Mouse (Mus musculus): ENCODE data around the gene Npr1. TPM values are rescaled to one million over a fixed set of nuclear protein-coding genes. Genes with fewer than 3 reads are reported as not detected.

Npr1 gene
- polyA plus RNA-seq, 1 experiment = 0.22 TPM

DNA sequence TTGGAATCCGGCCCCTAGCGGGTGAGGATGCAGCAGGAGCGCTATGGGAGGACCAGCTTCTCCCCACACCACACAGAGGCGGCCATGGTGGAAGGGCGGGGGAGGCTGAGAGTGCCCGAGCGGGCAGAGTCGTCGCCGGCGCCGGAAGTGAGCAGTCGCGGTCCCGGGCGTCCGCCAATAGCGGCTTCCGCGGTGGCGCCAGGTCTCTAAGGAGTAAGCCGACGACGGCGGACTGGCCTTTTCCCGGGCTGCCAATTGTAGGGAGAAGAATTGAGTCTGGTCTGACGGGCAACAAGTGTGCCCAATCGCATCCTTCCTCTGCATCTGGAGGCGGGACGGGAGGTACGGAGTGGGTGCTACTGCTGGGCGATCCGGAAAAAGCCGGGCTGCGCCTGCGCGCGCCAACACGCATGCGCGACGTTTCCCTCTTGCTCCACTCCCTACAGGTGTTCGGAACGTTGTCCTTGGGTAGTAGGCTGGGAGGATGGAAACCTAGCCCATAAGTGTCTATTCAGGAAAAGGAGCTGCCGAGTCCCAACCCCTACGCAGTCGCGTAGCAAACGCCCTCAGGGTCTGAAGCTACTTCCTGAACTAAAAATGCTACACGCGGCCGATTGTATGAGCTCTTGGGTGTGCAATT, 32.2 kb downstream of the Npr1 start, which contains the start of gene Ints3:
Gene Ints3 (minus strand): TSS at position 242 of the 640 bp plus-strand sequence.
- H3K36me3 ChIP-seq (ENCODE audit: control insufficient read depth, insufficient read depth) = no peaks in the 10 kb centered on the region

DNA sequence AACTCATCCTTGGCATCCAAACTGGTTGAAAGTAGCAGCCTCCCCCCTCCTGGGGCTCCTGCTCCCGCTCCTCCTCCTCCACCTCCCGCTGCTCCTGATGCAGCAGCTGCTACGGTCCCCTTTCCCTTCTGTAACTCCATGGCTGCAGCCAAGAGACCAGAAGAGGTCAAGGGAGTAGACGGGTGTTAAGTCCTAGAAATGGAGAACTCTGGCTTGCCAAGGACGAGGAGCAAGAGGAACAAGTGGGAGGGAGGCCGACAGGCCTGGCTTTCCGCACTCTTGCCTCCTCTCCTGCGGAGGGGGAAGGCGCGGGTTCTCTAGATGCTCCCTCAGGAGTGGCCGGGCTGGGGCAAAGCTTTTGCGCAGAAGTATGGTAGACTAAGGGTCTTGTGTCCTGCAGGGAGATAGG, 32.9 kb downstream of the Npr1 start:
- H3K4me3 ChIP-seq = peak overlapping the region; percentile 88
- H3K4me2 ChIP-seq (ENCODE audit: low read depth) = peak overlapping the region; percentile 87

More for the DNA sequence above, 32.2 kb downstream of the Npr1 start, which contains the start of gene Ints3:
- Histone ChIP-seq H3ac (ENCODE audit: control insufficient read depth, insufficient read length) (peak within 1 kb of the TSS; percentile 29), H3K4me2 (ENCODE audit: low read depth) (peak within 1 kb of the TSS; percentile 95), H3K79me2 (ENCODE audit: control insufficient read depth, insufficient read depth) (peaks cover 19% of the 10 kb centered on the region), H3K27me3 (ENCODE audit: control insufficient read depth, insufficient read depth, insufficient read length) (no peaks in the 10 kb centered on the region), H3K4me3 (peak within 1 kb of the TSS; percentile 88)
- peak; percentile 41 for TF ChIP-seq E2F4 (IDR thresholded peaks at IDR 0.05; ENCODE audit: insufficient read depth)
- TF ChIP-seq MAX (IDR thresholded peaks at IDR 0.05; ENCODE audit: low read depth) = no peak
- no peak for TF ChIP-seq MYOG (IDR thresholded peaks at IDR 0.05; ENCODE audit: control insufficient read depth in 1 of 3, insufficient read depth in 1 of 3, insufficient read length in 2 of 3, low read depth in 2 of 3)
- TF ChIP-seq REST (IDR thresholded peaks at IDR 0.05; ENCODE audit: insufficient read depth, insufficient read length) = peak; percentile 16
- TF ChIP-seq TCF3 (IDR thresholded peaks at IDR 0.05; ENCODE audit: insufficient read length, low read depth) = no peak
- TF ChIP-seq USF1 (IDR thresholded peaks at IDR 0.05; ENCODE audit: low read depth) = no peak
- peak; percentile 19 for TF ChIP-seq SRF (IDR thresholded peaks at IDR 0.05; ENCODE audit: control insufficient read depth, insufficient read length, low read depth)
- no peak for TF ChIP-seq CEBPB (IDR thresholded peaks at IDR 0.05; ENCODE audit: insufficient read depth, poor library complexity, severe bottlenecking)
- peak in 2 of 3 experiments; percentile 12 to 58 for TF ChIP-seq MYOD1 (IDR thresholded peaks at IDR 0.05; ENCODE audit: control insufficient read depth in 1 of 3, insufficient read length in 2 of 3, low read depth in 2 of 3)
- peak; percentile 78 for TF ChIP-seq POLR2A (IDR thresholded peaks at IDR 0.05; ENCODE audit: insufficient read length, low read depth)
- peak; percentile 91 for TF ChIP-seq POLR2AphosphoS2 (IDR thresholded peaks at IDR 0.05; ENCODE audit: insufficient read length, low read depth)
- no peak for TF ChIP-seq TCF12 (IDR thresholded peaks at IDR 0.05; ENCODE audit: insufficient read depth, poor library complexity, severe bottlenecking)

DNA sequence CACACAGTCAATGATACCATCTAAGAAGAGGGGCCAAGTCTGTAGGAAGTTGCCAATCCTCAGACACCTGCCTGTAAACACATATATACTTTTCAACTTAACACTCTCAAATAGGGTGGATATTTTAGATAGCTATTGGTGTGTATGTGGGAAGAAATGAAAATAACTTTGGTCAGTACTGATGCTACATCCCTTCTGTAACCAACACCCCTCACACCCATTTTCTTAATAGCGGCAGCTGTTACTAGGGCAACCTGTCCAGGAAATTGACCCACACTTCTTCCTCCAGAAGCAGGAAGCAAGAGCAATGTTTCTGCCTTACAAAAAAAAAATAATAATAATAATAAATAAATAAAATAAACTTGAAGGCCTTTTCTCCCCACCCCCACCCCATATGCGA, 33.3 kb downstream of the Npr1 start:
- Histone ChIP-seq H3ac (ENCODE audit: control insufficient read depth, insufficient read length) (peak overlapping the region; percentile 29), H3K4me3 (peak overlapping the region; percentile 88), H3K27me3 (ENCODE audit: control insufficient read depth, insufficient read depth, insufficient read length) (no peaks in the 10 kb centered on the region), H3K4me2 (ENCODE audit: low read depth) (peak overlapping the region; percentile 87), H3K79me2 (ENCODE audit: control insufficient read depth, insufficient read depth) (peaks cover 19% of the 10 kb centered on the region), H3K36me3 (ENCODE audit: control insufficient read depth, insufficient read depth) (no peaks in the 10 kb centered on the region)
- no peak for TF ChIP-seq MYOG (IDR thresholded peaks at IDR 0.05; ENCODE audit: control insufficient read depth in 1 of 3, insufficient read depth in 1 of 3, insufficient read length in 2 of 3, low read depth in 2 of 3)
- no peak for TF ChIP-seq USF1 (IDR thresholded peaks at IDR 0.05; ENCODE audit: low read depth)
- TF ChIP-seq SRF (IDR thresholded peaks at IDR 0.05; ENCODE audit: control insufficient read depth, insufficient read length, low read depth) = no peak
- no peak for TF ChIP-seq TCF3 (IDR thresholded peaks at IDR 0.05; ENCODE audit: insufficient read length, low read depth)
- no peak for TF ChIP-seq MYOD1 (IDR thresholded peaks at IDR 0.05; ENCODE audit: control insufficient read depth in 1 of 3, insufficient read length in 2 of 3, low read depth in 2 of 3)
- TF ChIP-seq E2F4 (IDR thresholded peaks at IDR 0.05; ENCODE audit: insufficient read depth) = no peak
- TF ChIP-seq TCF12 (IDR thresholded peaks at IDR 0.05; ENCODE audit: insufficient read depth, poor library complexity, severe bottlenecking) = no peak
- TF ChIP-seq REST (IDR thresholded peaks at IDR 0.05; ENCODE audit: insufficient read depth, insufficient read length) = no peak
- no peak for TF ChIP-seq POLR2A (IDR thresholded peaks at IDR 0.05; ENCODE audit: insufficient read length, low read depth)
- TF ChIP-seq MAX (IDR thresholded peaks at IDR 0.05; ENCODE audit: low read depth) = no peak
- no peak for TF ChIP-seq POLR2AphosphoS2 (IDR thresholded peaks at IDR 0.05; ENCODE audit: insufficient read length, low read depth)
- no peak for TF ChIP-seq CEBPB (IDR thresholded peaks at IDR 0.05; ENCODE audit: insufficient read depth, poor library complexity, severe bottlenecking)

More for the DNA sequence above, 32.9 kb downstream of the Npr1 start:
- no peaks in the 10 kb centered on the region for H3K36me3 ChIP-seq (ENCODE audit: control insufficient read depth, insufficient read depth)
- peak overlapping the region; percentile 29 for H3ac ChIP-seq (ENCODE audit: control insufficient read depth, insufficient read length)
- no peaks in the 10 kb centered on the region for H3K27me3 ChIP-seq (ENCODE audit: control insufficient read depth, insufficient read depth, insufficient read length)
- peaks cover 19% of the 10 kb centered on the region for H3K79me2 ChIP-seq (ENCODE audit: control insufficient read depth, insufficient read depth)
- TF ChIP-seq MYOD1 (IDR thresholded peaks at IDR 0.05; ENCODE audit: control insufficient read depth in 1 of 3, insufficient read length in 2 of 3, low read depth in 2 of 3) = peak in 1 of 3 experiments; percentile 10
- TF ChIP-seq POLR2A (IDR thresholded peaks at IDR 0.05; ENCODE audit: insufficient read length, low read depth) = no peak

DNA sequence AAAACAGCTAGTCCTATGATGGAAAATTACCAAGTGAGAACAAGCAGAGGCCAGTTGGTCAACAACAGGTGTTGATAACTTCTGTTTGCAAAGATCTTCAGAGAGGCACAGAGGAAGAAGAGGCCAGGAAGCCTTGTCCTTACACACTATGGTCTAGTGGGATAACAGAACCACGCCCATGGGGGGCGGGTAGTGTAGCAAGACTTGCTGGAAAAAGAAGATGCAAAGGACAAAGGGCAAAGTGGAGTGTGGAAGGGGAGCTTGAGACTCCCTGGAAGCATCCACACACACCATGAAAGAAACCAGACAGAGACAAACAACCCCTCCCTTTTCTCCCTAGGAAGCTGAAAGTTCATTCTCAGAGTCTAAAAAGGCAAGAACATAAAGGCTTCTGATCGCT, 36.1 kb downstream of the Npr1 start:
- Histone ChIP-seq H3ac (ENCODE audit: control insufficient read depth, insufficient read length) (no peak overlapping the region), H3K4me3 (no peak overlapping the region), H3K36me3 (ENCODE audit: control insufficient read depth, insufficient read depth) (no peaks in the 10 kb centered on the region), H3K79me2 (ENCODE audit: control insufficient read depth, insufficient read depth) (peaks cover 25% of the 10 kb centered on the region), H3K27me3 (ENCODE audit: control insufficient read depth, insufficient read depth, insufficient read length) (no peaks in the 10 kb centered on the region), H3K4me2 (ENCODE audit: low read depth) (no peak overlapping the region)
- TF ChIP-seq POLR2AphosphoS2 (IDR thresholded peaks at IDR 0.05; ENCODE audit: insufficient read length, low read depth) (no peak), CEBPB (IDR thresholded peaks at IDR 0.05; ENCODE audit: insufficient read depth, poor library complexity, severe bottlenecking) (no peak), E2F4 (IDR thresholded peaks at IDR 0.05; ENCODE audit: insufficient read depth) (no peak)

DNA sequence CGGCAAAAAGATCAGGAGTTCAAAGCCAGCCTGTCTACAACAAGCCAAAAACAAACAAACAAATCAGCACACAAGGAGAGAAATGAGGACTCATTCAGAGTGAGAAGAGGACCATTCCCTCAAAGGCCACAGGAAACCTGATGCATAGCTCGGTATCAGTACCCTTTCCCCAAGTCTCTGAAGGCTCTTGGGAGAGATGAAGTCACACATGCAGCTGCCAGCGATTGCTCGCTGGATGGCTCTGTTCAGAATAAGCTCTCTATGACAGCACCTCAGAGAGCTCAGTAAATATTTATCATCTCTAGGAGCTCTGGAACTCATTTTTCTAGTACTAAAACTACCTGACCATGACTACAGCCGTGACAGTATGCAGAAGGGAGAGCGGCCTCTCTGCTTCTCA, 37.5 kb downstream of the Npr1 start:
- H3K4me3 ChIP-seq = no peak overlapping the region
- no peaks in the 10 kb centered on the region for H3K27me3 ChIP-seq (ENCODE audit: control insufficient read depth, insufficient read depth, insufficient read length)
- TF ChIP-seq REST (IDR thresholded peaks at IDR 0.05; ENCODE audit: insufficient read depth, insufficient read length) (no peak), MAX (IDR thresholded peaks at IDR 0.05; ENCODE audit: low read depth) (no peak), CEBPB (IDR thresholded peaks at IDR 0.05; ENCODE audit: insufficient read depth, poor library complexity, severe bottlenecking) (no peak), TCF3 (IDR thresholded peaks at IDR 0.05; ENCODE audit: insufficient read length, low read depth) (no peak), MYOG (IDR thresholded peaks at IDR 0.05; ENCODE audit: control insufficient read depth in 1 of 3, insufficient read depth in 1 of 3, insufficient read length in 2 of 3, low read depth in 2 of 3) (no peak), POLR2A (IDR thresholded peaks at IDR 0.05; ENCODE audit: insufficient read length, low read depth) (no peak), USF1 (IDR thresholded peaks at IDR 0.05; ENCODE audit: low read depth) (no peak), TCF12 (IDR thresholded peaks at IDR 0.05; ENCODE audit: insufficient read depth, poor library complexity, severe bottlenecking) (no peak), POLR2AphosphoS2 (IDR thresholded peaks at IDR 0.05; ENCODE audit: insufficient read length, low read depth) (no peak), E2F4 (IDR thresholded peaks at IDR 0.05; ENCODE audit: insufficient read depth) (no peak), SRF (IDR thresholded peaks at IDR 0.05; ENCODE audit: control insufficient read depth, insufficient read length, low read depth) (no peak), MYOD1 (IDR thresholded peaks at IDR 0.05; ENCODE audit: control insufficient read depth in 1 of 3, insufficient read length in 2 of 3, low read depth in 2 of 3) (no peak)
- peaks cover 25% of the 10 kb centered on the region for H3K79me2 ChIP-seq (ENCODE audit: control insufficient read depth, insufficient read depth)
- no peak overlapping the region for H3ac ChIP-seq (ENCODE audit: control insufficient read depth, insufficient read length)
- no peak overlapping the region for H3K4me2 ChIP-seq (ENCODE audit: low read depth)
- H3K36me3 ChIP-seq (ENCODE audit: control insufficient read depth, insufficient read depth) = peaks cover 10% of the 10 kb centered on the region

Measured in myocyte (in vitro differentiated cells).